Mouse (Mus musculus): Measurements from ENCODE around the gene Olfr1217.

Olfr1217 gene

GRCm38 (mm10) chr2:89031965-89032364, at the start of gene Olfr1217:
Gene Olfr1217, minus strand, starts transcription at chr2:89032065.
- no peak for DNase-seq (ENCODE audit: inconsistent age in 2 of 2, low spot score in 1 of 2)

GRCm38 (mm10) chr2:89081487-89081886, 49.6 kb upstream of the Olfr1217 start:
- DNase-seq (ENCODE audit: inconsistent age in 2 of 2, low spot score in 1 of 2): no peak

- no peak for DNase-seq (ENCODE audit: inconsistent age in 2 of 2, low spot score in 1 of 2)
Observed at GRCm38 (mm10) chr2:89061087-89061486, 29.2 kb upstream of the Olfr1217 start, which contains the start of gene Olfr1218. Gene Olfr1218, minus strand, starts transcription at chr2:89061187.

- peak; percentile 7 to 56 for DNase-seq (ENCODE audit: inconsistent age in 2 of 2, low spot score in 1 of 2)
Observed at GRCm38 (mm10) chr2:89021436-89021835, 10.4 kb downstream of the Olfr1217 start.

- no peak for DNase-seq (ENCODE audit: inconsistent age in 2 of 2, low spot score in 1 of 2)
Observed at GRCm38 (mm10) chr2:89018240-89018639, 13.6 kb downstream of the Olfr1217 start, which contains the start of gene Olfr1216. Gene Olfr1216, minus strand, starts transcription at chr2:89018340.

GRCm38 (mm10) chr2:89006873-89007272, 25.0 kb downstream of the Olfr1217 start, which contains the start of gene Olfr1215:
Gene Olfr1215, minus strand, starts transcription at chr2:89006973.
- DNase-seq (ENCODE audit: inconsistent age in 2 of 2, low spot score in 1 of 2): no peak

GRCm38 (mm10) chr2:88992553-88992952, 39.3 kb downstream of the Olfr1217 start, which contains the start of gene Olfr1214:
Gene Olfr1214, minus strand, starts transcription at chr2:88992653.
- no peak for DNase-seq (ENCODE audit: inconsistent age in 2 of 2, low spot score in 1 of 2)

- no peak for DNase-seq (ENCODE audit: inconsistent age in 2 of 2, low spot score in 1 of 2)
Observed at GRCm38 (mm10) chr2:88980181-88980580, 51.7 kb downstream of the Olfr1217 start, which contains the start of gene Gm13762. Gene Gm13762, minus strand, starts transcription at chr2:88980281.
